Mouse (Mus musculus) gastrocnemius, adult 8-10 months (tissue): Measurements from ENCODE around the gene Rab4b. TPM values are rescaled to one million over a fixed set of nuclear protein-coding genes. Genes with fewer than 3 reads are reported as not detected.

Experiments used
- microRNA-seq: library from miRNA; unstranded; fragments of <30 nt; microRNA quantifications from one replicate; pipeline ENCODE4 v1.2.0, GENCODE M21; 2022
- total RNA-seq, 4 experiments: library from RNA; stranded (reverse); gene quantifications; 2 replicates each; pipeline ENCODE4 v1.2.4; 2022

The Rab4b gene
- total RNA-seq, 4 experiments from 2014 or later, result 4.3 to 5.8 (median 4.7) TPM

Small RNAs within 50 kb of the gene (microRNA-seq; reads per million reads assigned to microRNA genes)
- gene Mir1191, result not detected
- gene Mir3101, result not detected

Other genes starting within 250 kb of the Rab4b start
- gene Cyp2a22, start 239.5 kb downstream of the Rab4b start, total RNA-seq, result not detected
- gene Cyp2a12, start 149.8 kb downstream of the Rab4b start, total RNA-seq, result under 1 TPM in 1 of 4 experiments, not detected in 3; 0.40 TPM
- 1 to 10 TPM in 2 of 4 experiments, under 1 TPM in 2; 0.34 to 1.2 (median 0.77) TPM for gene Cyp2f2, start 59.0 kb downstream of the Rab4b start, total RNA-seq
- gene Cyp2t4, start 25.2 kb downstream of the Rab4b start, total RNA-seq, result not detected
- gene Egln2, start 12.1 kb downstream of the Rab4b start, total RNA-seq, result 100 to 1,000 TPM; 119 to 120 (median 119) TPM
- not detected for gene Gm21983, start 2.2 kb upstream of the Rab4b start, total RNA-seq
- under 1 TPM in 1 of 4 experiments, not detected in 3; 0.75 TPM for gene Mia, start 2.3 kb upstream of the Rab4b start, total RNA-seq
- gene BC024978, start 16.9 kb upstream of the Rab4b start, total RNA-seq, result 10 to 100 TPM; 13.2 to 20.5 (median 15.1) TPM
- gene Snrpa, start 17.4 kb upstream of the Rab4b start, total RNA-seq, result 10 to 100 TPM; 27.9 to 32.9 (median 31.6) TPM
- gene Itpkc, start 49.8 kb upstream of the Rab4b start, total RNA-seq, result 1 to 10 TPM; 3.5 to 4.6 (median 3.7) TPM
- 1 to 10 TPM; 2.6 to 3.3 (median 3.0) TPM for gene Coq8b, start 54.1 kb upstream of the Rab4b start, total RNA-seq
- 1 to 10 TPM; 1.5 to 3.4 (median 2.2) TPM for gene Numbl, start 79.5 kb upstream of the Rab4b start, total RNA-seq
- 10 to 100 TPM; 33.6 to 50.3 (median 43.1) TPM for gene Ltbp4, start 158.8 kb upstream of the Rab4b start, total RNA-seq
- 1 to 10 TPM; 1.8 to 3.9 (median 2.7) TPM for gene Shkbp1, start 177.1 kb upstream of the Rab4b start, total RNA-seq
- under 1 TPM in 1 of 4 experiments, not detected in 3; 0.53 TPM for gene Gm20479, start 178.5 kb upstream of the Rab4b start, total RNA-seq